Mouse (Mus musculus) layer of hippocampus, postnatal 10 days (tissue): ENCODE results near the gene Unc13c. TPM values are rescaled to one million over a fixed set of nuclear protein-coding genes. Genes with fewer than 3 reads are reported as not detected.
A peak's percentile ranks its signal among the peaks of the same experiment; 100 is the strongest.

Experiments
- DNase-seq, 2 experiments: peaks; one replicate each; pipeline ENCODE4 v3.0.0; 2021; ENCODE audit warnings: low spot score in 2 of 2
- total RNA-seq, 2 experiments: library from RNA; stranded (reverse); gene quantifications; 2 replicates each; pipeline ENCODE4 v1.2.3; 2021

Gene Unc13c
- total RNA-seq, 2 experiments from 2014 or later, result 13.9 to 15.7 TPM

- DNase-seq, result no peak
Measured at GRCm38 (mm10) chr9:73649088-73649487, 319.7 kb downstream of the Unc13c start.

GRCm38 (mm10) chr9:73638119-73638518 is 330.6 kb downstream of the Unc13c start:
- no peak for DNase-seq

- no peak for DNase-seq
Measured at GRCm38 (mm10) chr9:73625171-73625570, 343.6 kb downstream of the Unc13c start.

GRCm38 (mm10) chr9:73612896-73613295 is 355.9 kb downstream of the Unc13c start:
- no peak for DNase-seq

- DNase-seq, result no peak
Measured at GRCm38 (mm10) chr9:73603921-73604320, 364.8 kb downstream of the Unc13c start.

GRCm38 (mm10) chr9:73565558-73565957 is 403.2 kb downstream of the Unc13c start:
- DNase-seq, result peak; percentile 22 to 23

- no peak for DNase-seq
Measured at GRCm38 (mm10) chr9:73560037-73560436, 408.7 kb downstream of the Unc13c start.

GRCm38 (mm10) chr9:73557805-73558204 is 411.0 kb downstream of the Unc13c start:
- peak; percentile 54 to 59 for DNase-seq

- DNase-seq, result no peak
Measured at GRCm38 (mm10) chr9:73555354-73555753, 413.4 kb downstream of the Unc13c start.

GRCm38 (mm10) chr9:73472568-73472967 is 496.2 kb downstream of the Unc13c start:
- DNase-seq, result no peak

GRCm38 (mm10) chr9:73462027-73462426 is 506.7 kb downstream of the Unc13c start:
- no peak for DNase-seq

- DNase-seq, result no peak
Measured at GRCm38 (mm10) chr9:73450009-73450408, 518.8 kb downstream of the Unc13c start.

- DNase-seq, result no peak
Measured at GRCm38 (mm10) chr9:73449216-73449615, 519.5 kb downstream of the Unc13c start.

- DNase-seq, result no peak
Measured at GRCm38 (mm10) chr9:73431925-73432324, 536.8 kb downstream of the Unc13c start.

Other genes with a start within 250 kb of the Unc13c start
- gene Wdr72, start 141.4 kb upstream of the Unc13c start, total RNA-seq, result under 1 TPM in 1 of 2 experiments, not detected in 1; 0.30 TPM